Mouse (Mus musculus) C2C12 (cell line): Measurements from ENCODE around the gene Klf11.

Experiments
- CTCF ChIP-seq: IDR thresholded peaks from one replicate; pipeline ENCODE4 v1.5.1; 2011; ENCODE audit not compliant: control insufficient read depth, insufficient read depth, insufficient read length
- FOSL1 ChIP-seq: IDR thresholded peaks from one replicate; pipeline ENCODE4 v1.8.0; 2011; ENCODE audit warnings: mild to moderate bottlenecking, low read length; ENCODE audit not compliant: poor library complexity, insufficient read depth, severe bottlenecking

DNA sequence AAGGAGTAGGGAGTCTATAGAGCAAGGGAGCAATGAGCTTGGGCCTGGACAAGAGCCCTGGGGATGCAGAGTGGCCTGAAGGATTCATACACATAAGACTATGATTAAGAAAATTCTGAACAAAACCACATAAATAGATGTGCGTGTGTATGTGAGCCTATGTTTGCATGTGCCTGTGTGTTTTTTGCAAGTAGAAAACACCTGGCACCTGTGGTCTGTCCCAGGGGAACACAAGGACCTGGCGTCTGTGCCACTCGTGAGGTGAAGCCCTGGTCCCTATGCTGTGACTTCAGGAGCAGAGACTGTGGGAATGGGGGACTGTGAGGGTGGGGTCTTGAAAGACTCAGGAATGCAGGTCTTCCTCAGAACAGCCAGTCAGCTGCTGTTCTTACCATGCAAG, 16.4 kb upstream of the Klf11 start:
- TF ChIP-seq CTCF = no peak
- TF ChIP-seq FOSL1 = no peak
